Mouse (Mus musculus): ENCODE measurements around the gene Rem2. TPM values are rescaled to one million over a fixed set of nuclear protein-coding genes. Genes with fewer than 3 reads are reported as not detected.

The Rem2 gene
- polyA plus RNA-seq, 1 experiment from 2014 or later, result not detected

Other genes starting within 250 kb of the Rem2 start
- gene Dad1, start 222.0 kb upstream of the Rem2 start, polyA plus RNA-seq (2018), result 65.9 to 151 TPM (median 121 TPM) in 3 replicates
- 52.1 to 98.9 TPM (median 69.8 TPM) in 3 replicates for gene Abhd4, start 221.9 kb upstream of the Rem2 start, polyA plus RNA-seq (2018)
- not detected in 3 replicates for gene Olfr49, start 191.2 kb upstream of the Rem2 start, polyA plus RNA-seq (2018)
- 29.2 to 46.0 TPM (median 33.9 TPM) in 3 replicates for gene Oxa1l, start 115.3 kb upstream of the Rem2 start, polyA plus RNA-seq (2018)
- gene Slc7a7, start 58.3 kb upstream of the Rem2 start, polyA plus RNA-seq (2018), result 39.3 to 48.7 TPM (median 48.3 TPM) in 3 replicates
- 40.3 to 199 TPM (median 94.6 TPM) in 3 replicates for gene Mrpl52, start 49.2 kb upstream of the Rem2 start, polyA plus RNA-seq (2018)
- 19.5 to 30.7 TPM (median 25.0 TPM) in 3 replicates for gene Mmp14, start 44.5 kb upstream of the Rem2 start, polyA plus RNA-seq (2018)
- gene Lrp10, start 12.0 kb upstream of the Rem2 start, polyA plus RNA-seq (2018), result 48.6 to 72.9 TPM (median 53.7 TPM) in 3 replicates
- gene Prmt5, start 41.4 kb downstream of the Rem2 start, polyA plus RNA-seq (2018), result 13.8 to 37.2 TPM (median 33.4 TPM) in 3 replicates
- gene Haus4, start 78.5 kb downstream of the Rem2 start, polyA plus RNA-seq (2018), result 12.0 to 20.7 TPM (median 13.2 TPM) in 3 replicates
- 0.33 to 0.94 TPM (median 0.66 TPM) in 3 replicates for gene Ajuba, start 101.5 kb downstream of the Rem2 start, polyA plus RNA-seq (2018)
- 3.5 to 3.9 TPM (median 3.7 TPM) in 3 replicates for gene 4931414P19Rik, start 129.9 kb downstream of the Rem2 start, polyA plus RNA-seq (2018)
- 32.9 to 235 TPM (median 122 TPM) in 3 replicates for gene Psmb5, start 141.9 kb downstream of the Rem2 start, polyA plus RNA-seq (2018)
- not detected in 3 replicates for gene Psmb11, start 145.3 kb downstream of the Rem2 start, polyA plus RNA-seq (2018)
- not detected in 3 replicates for gene Gm17606, start 164.9 kb downstream of the Rem2 start, polyA plus RNA-seq (2018)
- 0.06 to 0.11 TPM in 2 of 3 replicates, not detected in the other for gene Cdh24, start 165.3 kb downstream of the Rem2 start, polyA plus RNA-seq (2018)
- 23.0 to 29.4 TPM (median 23.7 TPM) in 3 replicates for gene 1700123O20Rik, start 210.1 kb downstream of the Rem2 start, polyA plus RNA-seq (2018)
- gene Acin1, start 210.8 kb downstream of the Rem2 start, polyA plus RNA-seq (2018), result 92.8 to 195 TPM (median 119 TPM) in 3 replicates
- gene Gm29776, start 222.7 kb downstream of the Rem2 start, polyA plus RNA-seq (2018), result not detected in 3 replicates
- gene Cebpe, start 236.1 kb downstream of the Rem2 start, polyA plus RNA-seq (2018), result 0.42 to 0.85 TPM in 2 of 3 replicates, not detected in the other

Measured in macrophage (primary cell).